Mouse (Mus musculus) left cerebral cortex, adult 8-10 months (tissue): ENCODE measurements at regions not wholly inside any gene's neighbourhood (a gene's known extent, or its start where the extent isn't known, plus 50 kb on each side); places are given as distances from the start of the nearest gene placed in this dataset.

Experiments used
- microRNA-seq, 2 experiments: library from miRNA; unstranded; fragments of <30 nt; microRNA quantifications; one replicate each; pipeline ENCODE4 v1.2.0; 2022

Small RNA genes in the stretch of these regions (microRNA-seq; reads per million reads assigned to microRNA genes)
- gene Gm44326 (0 reads per million in 2 experiments), gene Mir5099 (17.9 to 24.0 reads per million in 2 experiments)
